Mouse (Mus musculus): Measurements from ENCODE around the gene Arhgap23.

DNA sequence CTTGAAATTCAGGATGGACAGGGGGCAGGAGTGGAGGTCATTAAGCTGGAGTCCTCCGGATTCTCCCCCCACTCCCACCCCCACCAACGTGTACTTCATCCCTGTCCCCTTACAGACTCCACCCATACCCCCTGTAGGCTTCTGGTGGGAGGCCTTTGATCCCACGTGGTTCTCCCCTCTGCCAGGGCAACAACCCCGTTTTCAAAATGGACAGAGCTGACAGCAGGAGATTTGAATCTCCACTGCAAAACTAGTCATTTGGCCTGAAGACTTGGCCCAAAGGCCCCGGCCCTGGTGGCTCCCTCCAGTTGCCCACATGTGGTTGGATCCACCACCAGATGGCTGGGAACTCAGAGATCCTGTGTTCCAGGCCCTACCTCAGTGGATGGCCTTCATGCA is 1.3 kb downstream of the Arhgap23 start:
- TF ChIP-seq CTCF (IDR thresholded peaks at IDR 0.05; ENCODE audit: control insufficient read depth, insufficient read depth, insufficient replicate concordance, low read depth, low read length) (no peak), POLR2A (IDR thresholded peaks at IDR 0.05; ENCODE audit: control insufficient read depth, low read depth, low read length) (no peak)
